Mouse (Mus musculus): ENCODE data around the gene Selenoh. TPM values are rescaled to one million over a fixed set of nuclear protein-coding genes. Genes with fewer than 3 reads are reported as not detected.

Gene Selenoh
- 342 and 519 TPM in 2 replicates for polyA plus RNA-seq (2012; rRNA removed)

GRCm38 (mm10) chr2:84670569-84670933 is at the start of gene Selenoh:
Gene Selenoh, minus strand, starts transcription at chr2:84670770.

DNA sequence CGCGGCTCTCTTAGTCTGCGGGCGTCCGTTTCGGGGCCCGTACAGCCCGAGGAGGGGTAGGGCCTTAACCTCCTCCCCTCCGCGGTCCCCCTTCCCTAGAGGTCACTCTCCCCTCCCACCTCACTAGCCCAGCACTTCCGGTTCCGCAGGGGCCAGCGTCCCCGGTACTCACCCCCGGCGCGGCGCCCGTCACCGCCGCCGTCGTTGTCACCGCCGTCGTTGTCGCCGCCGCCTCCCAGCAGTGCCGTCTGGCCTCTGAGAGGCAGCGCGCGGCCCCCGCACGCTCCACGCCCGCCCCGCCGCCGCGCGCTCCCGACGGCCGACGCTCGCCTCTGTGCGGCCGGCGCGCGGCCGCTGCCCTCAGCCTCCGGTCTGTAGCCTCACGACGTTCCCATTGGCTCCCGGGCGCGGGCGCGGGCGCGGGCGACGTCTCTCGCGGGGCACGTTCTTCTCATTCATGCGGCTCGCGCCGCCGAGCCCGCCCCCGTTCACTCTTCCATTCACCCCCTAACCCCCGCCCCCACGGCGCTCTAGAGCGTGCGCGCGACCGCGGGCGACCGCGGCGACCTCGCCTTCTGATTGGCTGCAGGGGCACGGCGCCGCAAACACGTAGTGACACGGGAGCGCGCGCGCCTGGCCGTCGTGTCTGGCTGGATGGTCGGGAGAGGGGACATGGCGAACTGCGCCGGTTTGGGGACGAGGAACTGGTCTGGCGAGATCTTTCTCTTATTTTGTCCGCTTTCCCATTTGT is 44.4 kb upstream of the Selenoh start, which contains the start of gene Zdhhc5:
Zdhhc5 (minus strand) TSS at position 370 of the 751 bp plus-strand sequence.

DNA sequence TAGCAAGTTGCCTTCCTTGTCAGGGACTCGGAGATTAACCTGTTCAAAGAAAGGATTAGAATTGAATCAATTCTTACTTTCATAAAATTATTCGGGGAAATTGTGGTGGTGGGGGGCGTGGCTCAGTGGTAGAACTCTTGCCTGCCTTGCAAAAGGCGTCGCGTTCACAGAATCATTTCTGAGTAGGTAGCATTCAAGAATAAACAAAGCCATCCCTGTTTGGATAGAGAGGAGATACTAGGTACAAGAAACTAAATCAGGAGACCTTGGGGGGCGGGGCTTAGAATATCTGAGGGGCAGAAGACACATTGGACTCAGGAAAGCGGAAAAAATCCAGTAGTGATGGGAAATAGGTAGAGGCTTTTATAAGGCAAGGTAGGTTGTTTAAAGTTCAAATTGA is 8.4 kb upstream of the Selenoh start, which contains the start of gene Tmx2:
Tmx2 (minus strand) TSS at position 125 of the 400 bp plus-strand sequence.

GRCm38 (mm10) chr2:84677968-84678880 is 7.7 kb upstream of the Selenoh start, which contains the start of the genes Gm28635 and Med19:
Gene Gm28635, minus strand, starts transcription at chr2:84678041.
Gene Med19, plus strand, starts transcription at chr2:84678402.

GRCm38 (mm10) chr2:84658806-84659205 is 11.8 kb downstream of the Selenoh start, which contains the start of gene Btbd18:
Gene Btbd18, plus strand, starts transcription at chr2:84659079.

GRCm38 (mm10) chr2:84650464-84651195 is 19.9 kb downstream of the Selenoh start, which contains the start of gene Ctnnd1:
Gene Ctnnd1, minus strand, starts transcription at chr2:84650765.

Other genes starting within 250 kb of the Selenoh start
- 3.1 and 8.7 TPM in 2 replicates for gene Calcrl, start 245.4 kb downstream of the Selenoh start, polyA plus RNA-seq (2012; rRNA removed)
- 14.0 and 20.9 TPM in 2 replicates for gene Tfpi, start 194.0 kb downstream of the Selenoh start, polyA plus RNA-seq (2012; rRNA removed)
- 71.0 and 78.3 TPM in 2 replicates for gene Ctnnd1, start 20.0 kb downstream of the Selenoh start, polyA plus RNA-seq (2012; rRNA removed)
- gene Btbd18, start 11.7 kb downstream of the Selenoh start, polyA plus RNA-seq (2012; rRNA removed): 0.01 and 0.05 TPM in 2 replicates
- not detected in 2 replicates for gene Gm28635, start 7.3 kb upstream of the Selenoh start, polyA plus RNA-seq (2012; rRNA removed)
- gene Med19, start 7.6 kb upstream of the Selenoh start, polyA plus RNA-seq (2012; rRNA removed): 31.4 and 31.9 TPM in 2 replicates
- gene Tmx2, start 8.4 kb upstream of the Selenoh start, polyA plus RNA-seq (2012; rRNA removed): 128 and 209 TPM in 2 replicates
- 21.0 and 34.9 TPM in 2 replicates for gene Zdhhc5, start 44.4 kb upstream of the Selenoh start, polyA plus RNA-seq (2012; rRNA removed)
- 26.7 and 28.5 TPM in 2 replicates for gene Clp1, start 56.6 kb upstream of the Selenoh start, polyA plus RNA-seq (2012; rRNA removed)
- 23.8 and 26.2 TPM in 2 replicates for gene Ypel4, start 63.3 kb upstream of the Selenoh start, polyA plus RNA-seq (2012; rRNA removed)
- gene Gm19426, start 72.9 kb upstream of the Selenoh start, polyA plus RNA-seq (2012; rRNA removed): 15.6 and 52.5 TPM in 2 replicates
- gene Serping1, start 104.7 kb upstream of the Selenoh start, polyA plus RNA-seq (2012; rRNA removed): 20.3 and 28.2 TPM in 2 replicates
- gene Ube2l6, start 128.1 kb upstream of the Selenoh start, polyA plus RNA-seq (2012; rRNA removed): 36.1 and 53.2 TPM in 2 replicates
- gene Smtnl1, start 151.9 kb upstream of the Selenoh start, polyA plus RNA-seq (2012; rRNA removed): 0.05 and 0.21 TPM in 2 replicates
- 68.3 and 99.3 TPM in 2 replicates for gene Timm10, start 156.2 kb upstream of the Selenoh start, polyA plus RNA-seq (2012; rRNA removed)
- gene Slc43a1, start 168.1 kb upstream of the Selenoh start, polyA plus RNA-seq (2012; rRNA removed): 13.6 and 24.5 TPM in 2 replicates
- gene Rtn4rl2, start 215.9 kb upstream of the Selenoh start, polyA plus RNA-seq (2012; rRNA removed): 4.2 and 5.0 TPM in 2 replicates